Mouse (Mus musculus) kidney, embryonic 16.5 days (tissue): ENCODE measurements at regions not wholly inside any gene's neighbourhood (a gene's known extent, or its start where the extent isn't known, plus 50 kb on each side); places are given as distances from the start of the nearest gene placed in this dataset.

Experiments used
- ATAC-seq: fragments of 200-750 bp; cut with Nextera tagmentation; 2 replicates; pipeline ENCODE4 v1.8.0; 2017; ENCODE audit warnings: moderate TSS enrichment; ENCODE audit not compliant: low FRiP score, low TSS enrichment
- H3K27ac ChIP-seq: fragments of 300-500 bp; sonication (generic); 2 replicates; pipeline ENCODE4 v1.5.1; 2014; ENCODE audit warnings: low read length
- H3K27me3 ChIP-seq: fragments of 300-500 bp; sonication (generic); 2 replicates; pipeline ENCODE4 v1.6.1; 2014; ENCODE audit warnings: low read length, control low read depth, mixed read lengths; ENCODE audit not compliant: insufficient read depth
- H3K36me3 ChIP-seq: fragments of 300-500 bp; sonication (generic); 2 replicates; pipeline ENCODE4 v1.6.1; 2014; ENCODE audit warnings: low read length, control low read depth, mixed read lengths; ENCODE audit not compliant: insufficient read depth
- H3K4me1 ChIP-seq: fragments of 300-500 bp; sonication (generic); 2 replicates; pipeline ENCODE4 v1.6.1; 2014; ENCODE audit warnings: low read length, control low read depth, mixed read lengths; ENCODE audit not compliant: insufficient read depth
- H3K4me2 ChIP-seq: fragments of 300-500 bp; sonication (generic); replicated peaks from 2 replicates; pipeline ENCODE4 v1.6.1; 2014; ENCODE audit warnings: low read depth, low read length
- H3K4me3 ChIP-seq: fragments of 300-500 bp; sonication (generic); 2 replicates; pipeline ENCODE4 v1.5.1; 2014; ENCODE audit warnings: mild to moderate bottlenecking, low read length
- H3K9ac ChIP-seq: fragments of 300-500 bp; sonication (generic); replicated peaks from 2 replicates; pipeline ENCODE4 v1.6.1; 2014; ENCODE audit warnings: low read length
- H3K9me3 ChIP-seq: fragments of 300-500 bp; sonication (generic); 2 replicates; pipeline ENCODE4 v1.6.1; 2016; ENCODE audit warnings: low read length, control low read depth
- WGBS: fragments of 180-500 bp; shearing (Covaris S2); extraction: QIAGEN DNeasy Blood & Tissue Kit; methylation state at CpG from one replicate; pipeline ENCODE4 v1.1.7; 2014; 5-methylcytosine and 5-hydroxymethylcytosine counted together

GRCm38 (mm10) chr10:117431850-117432249, 52.0 kb upstream of the Cpsf6 start:
- H3K4me2 ChIP-seq, result peak overlapping the region; percentile 44
- H3K27ac ChIP-seq, result no peak overlapping the region
- peaks cover 15% of the 10 kb centered on the region for H3K4me1 ChIP-seq
- 72% methylated on average over 12 of the region's 12 CpGs for WGBS
- H3K4me3 ChIP-seq, result no peak overlapping the region
- no peak for ATAC-seq
- H3K9me3 ChIP-seq, result no peaks in the 10 kb centered on the region
- H3K27me3 ChIP-seq, result no peaks in the 10 kb centered on the region
- H3K9ac ChIP-seq, result no peak overlapping the region
- H3K36me3 ChIP-seq, result no peaks in the 10 kb centered on the region

GRCm38 (mm10) chr10:117431086-117431619, 51.3 kb upstream of the Cpsf6 start:
- no peaks in the 10 kb centered on the region for H3K36me3 ChIP-seq
- no peak overlapping the region for H3K4me2 ChIP-seq
- no peaks in the 10 kb centered on the region for H3K27me3 ChIP-seq
- H3K27ac ChIP-seq, result no peak overlapping the region
- no peak overlapping the region for H3K4me3 ChIP-seq
- WGBS, result 91% methylated on average over 3 of the region's 3 CpGs
- ATAC-seq, result no peak
- H3K4me1 ChIP-seq, result peaks cover 14% of the 10 kb centered on the region; the same call in 1 of the 2 replicates
- H3K9me3 ChIP-seq, result no peaks in the 10 kb centered on the region
- no peak overlapping the region for H3K9ac ChIP-seq

GRCm38 (mm10) chr10:117430224-117430884, 50.5 kb upstream of the Cpsf6 start:
- Histone ChIP-seq H3K9me3 (no peaks in the 10 kb centered on the region), H3K27ac (no peak overlapping the region), H3K4me2 (no peak overlapping the region), H3K9ac (no peak overlapping the region), H3K4me3 (no peak overlapping the region), H3K4me1 (peaks cover 9% of the 10 kb centered on the region; the same call in 1 of the 2 replicates), H3K27me3 (no peaks in the 10 kb centered on the region), H3K36me3 (no peaks in the 10 kb centered on the region)
- no peak for ATAC-seq
- WGBS, result 81% methylated on average over 5 of the region's 5 CpGs

- Histone ChIP-seq H3K4me1 (0 out of 2 replicates have a peak, but pooled peaks cover 4% of the 10 kb centered on the region), H3K4me2 (no peak overlapping the region), H3K9ac (no peak overlapping the region), H3K27ac (no peak overlapping the region), H3K36me3 (no peaks in the 10 kb centered on the region), H3K27me3 (no peaks in the 10 kb centered on the region), H3K4me3 (no peak overlapping the region), H3K9me3 (no peaks in the 10 kb centered on the region)
- no peak for ATAC-seq
- 90% methylated on average over 19 of the region's 19 CpGs for WGBS
These were observed 49.8 kb upstream of the Cpsf6 start for GRCm38 (mm10) chr10:117429459-117430183.
